Mouse (Mus musculus): ENCODE measurements around the gene Rasl10b. TPM values are rescaled to one million over a fixed set of nuclear protein-coding genes. Genes with fewer than 3 reads are reported as not detected.
A peak's percentile ranks its signal among the peaks of the same experiment; 100 is the strongest.

Rasl10b gene
- polyA plus RNA-seq, 1 experiment from 2014 or later, result 8.1 TPM

DNA sequence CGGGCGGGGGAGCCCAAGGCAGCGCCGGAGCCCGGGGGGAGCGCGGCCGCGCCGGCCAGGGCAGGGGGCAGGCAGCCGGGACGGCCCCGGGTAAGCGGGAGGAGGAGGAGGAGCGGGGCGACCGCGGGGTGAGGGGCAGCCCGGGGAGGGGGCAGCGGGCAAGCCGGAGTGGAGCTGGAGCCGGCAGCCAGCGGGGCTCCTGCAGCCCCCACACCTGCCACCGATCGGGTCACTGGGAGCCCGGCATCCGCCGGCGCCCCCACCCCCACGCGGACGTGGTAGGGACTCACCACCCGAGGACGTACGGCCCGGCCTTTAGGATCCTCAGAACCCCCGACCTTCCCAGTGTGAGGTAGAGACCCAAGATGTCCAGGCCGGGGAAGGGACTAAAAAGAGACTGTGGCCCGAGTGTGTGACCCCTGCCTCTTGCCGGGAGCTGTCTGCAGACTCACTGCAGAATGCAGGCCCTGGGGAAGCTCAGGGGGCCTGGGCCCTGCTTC lies 905 bp downstream of the Rasl10b start:
- under 1% methylated on average over 32 of the region's 40 CpGs for WGBS
- peak overlapping the region; percentile 93 for H3K27ac ChIP-seq

DNA sequence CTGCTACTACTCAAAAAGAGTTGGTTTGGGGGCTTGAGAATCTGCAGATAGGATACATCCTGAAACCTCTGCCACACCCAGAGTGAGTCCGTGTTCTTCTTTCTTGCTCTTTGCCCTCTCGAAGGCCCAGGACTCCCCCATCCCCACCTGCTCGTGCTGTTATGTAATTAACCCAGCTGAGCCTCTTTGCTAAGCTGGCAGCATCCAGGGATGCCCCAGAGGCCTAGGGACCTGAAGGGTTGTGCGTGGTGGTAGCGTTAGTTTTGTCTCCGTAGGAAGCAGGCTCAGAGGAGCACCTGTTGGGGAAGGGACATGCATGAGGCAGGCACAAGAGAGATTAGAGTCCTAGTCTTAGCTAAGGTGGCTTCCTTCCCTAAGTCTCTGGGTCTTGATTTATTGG lies 1.6 kb downstream of the Rasl10b start:
- peak; percentile 57 for DNase-seq (ENCODE audit: low spot score)
- Histone ChIP-seq H3K4me3 (peak overlapping the region; percentile 92), H3K27me3 (ENCODE audit: insufficient read depth, poor library complexity, severe bottlenecking) (peaks cover 24% of the 10 kb centered on the region), H3K36me3 (no peaks in the 10 kb centered on the region), H3K4me1 (peaks cover 50% of the 10 kb centered on the region), H3K27ac (peak overlapping the region; percentile 93; the same call in 1 of the 2 replicates), H3K9me3 (no peaks in the 10 kb centered on the region)
- 46% methylated on average over 6 of the region's 6 CpGs for WGBS

More for the DNA sequence above, 905 bp downstream of the Rasl10b start:
- peak overlapping the region; percentile 92 for H3K4me3 ChIP-seq
- peak; percentile 74 for DNase-seq (ENCODE audit: low spot score)
- H3K36me3 ChIP-seq, result no peaks in the 10 kb centered on the region
- peaks cover 54% of the 10 kb centered on the region for H3K4me1 ChIP-seq
- H3K9me3 ChIP-seq, result no peaks in the 10 kb centered on the region
- peaks cover 24% of the 10 kb centered on the region for H3K27me3 ChIP-seq (ENCODE audit: insufficient read depth, poor library complexity, severe bottlenecking)

DNA sequence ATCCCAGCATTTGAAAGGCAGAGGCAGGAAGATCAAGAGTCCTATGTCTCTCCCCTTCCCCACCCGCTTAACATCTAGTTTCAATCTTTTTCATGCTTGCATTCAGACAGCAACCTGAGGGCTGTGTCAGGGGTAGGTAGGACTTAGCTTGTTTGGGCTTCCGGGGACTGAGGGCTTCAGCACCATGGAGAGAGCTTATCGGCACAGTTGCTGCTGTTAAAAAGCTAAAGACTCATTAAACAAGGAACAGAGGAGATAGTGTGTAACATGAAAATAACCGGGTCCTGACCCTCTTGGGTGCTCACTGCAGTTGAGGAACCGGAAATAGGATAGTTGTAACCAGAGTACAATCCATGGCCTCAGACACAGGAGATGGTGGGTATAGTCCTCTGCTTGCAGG lies 8.1 kb downstream of the Rasl10b start:
- 7% methylated on average over 5 of the region's 5 CpGs for WGBS
- H3K4me3 ChIP-seq, result no peak overlapping the region
- peaks cover 59% of the 10 kb centered on the region for H3K27me3 ChIP-seq (ENCODE audit: insufficient read depth, poor library complexity, severe bottlenecking)

DNA sequence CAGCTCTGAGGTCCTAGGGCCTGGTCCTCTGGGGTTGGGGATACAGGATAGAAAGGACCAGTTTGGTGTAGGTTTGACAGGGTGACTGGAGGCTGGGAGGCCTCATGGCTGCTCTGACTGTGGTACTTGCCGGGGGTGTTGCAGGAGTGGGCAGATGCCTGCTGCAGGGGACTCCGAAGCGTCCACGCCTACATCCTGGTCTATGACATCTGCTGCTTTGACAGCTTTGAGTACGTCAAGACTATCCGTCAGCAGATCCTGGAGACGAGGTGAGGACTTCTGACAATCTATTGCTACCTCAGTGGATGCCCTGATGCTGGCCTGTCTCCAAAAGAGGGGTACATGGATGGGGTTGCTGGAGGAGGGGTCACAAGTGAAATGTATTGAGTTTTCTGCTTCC lies 8.8 kb downstream of the Rasl10b start:
- Histone ChIP-seq H3K27me3 (ENCODE audit: insufficient read depth, poor library complexity, severe bottlenecking) (peaks cover 57% of the 10 kb centered on the region), H3K4me3 (no peak overlapping the region), H3K9me3 (no peaks in the 10 kb centered on the region), H3K36me3 (no peaks in the 10 kb centered on the region), H3K4me1 (peaks cover 6% of the 10 kb centered on the region), H3K27ac (no peak overlapping the region)
- WGBS, result 75% methylated on average over 7 of the region's 7 CpGs
- DNase-seq (ENCODE audit: low spot score), result no peak

More for the DNA sequence above, 8.1 kb downstream of the Rasl10b start:
- H3K27ac ChIP-seq, result no peak overlapping the region
- DNase-seq (ENCODE audit: low spot score), result no peak
- H3K4me1 ChIP-seq, result peaks cover 6% of the 10 kb centered on the region
- no peaks in the 10 kb centered on the region for H3K36me3 ChIP-seq
- H3K9me3 ChIP-seq, result no peaks in the 10 kb centered on the region

DNA sequence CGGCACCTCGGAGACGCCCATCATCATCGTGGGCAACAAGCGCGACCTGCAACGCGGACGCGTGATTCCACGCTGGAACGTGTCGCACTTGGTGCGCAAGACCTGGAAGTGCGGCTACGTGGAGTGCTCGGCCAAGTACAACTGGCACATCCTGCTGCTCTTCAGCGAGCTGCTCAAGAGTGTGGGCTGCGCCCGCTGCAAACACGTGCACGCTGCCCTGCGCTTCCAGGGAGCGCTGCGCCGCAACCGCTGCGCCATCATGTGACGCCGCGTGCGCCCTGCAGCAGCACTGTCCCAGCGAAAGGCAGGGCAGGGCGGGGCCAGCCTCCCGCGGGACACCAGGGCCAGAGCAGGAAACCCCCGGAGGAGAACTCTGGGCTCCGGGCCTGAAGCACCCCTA lies 9.6 kb downstream of the Rasl10b start:
- no peaks in the 10 kb centered on the region for H3K36me3 ChIP-seq
- no peak for DNase-seq (ENCODE audit: low spot score)
- peak overlapping the region; percentile 34 for H3K4me3 ChIP-seq
- WGBS, result 6% methylated on average over 38 of the region's 38 CpGs
- H3K4me1 ChIP-seq, result peaks cover 6% of the 10 kb centered on the region
- H3K27me3 ChIP-seq (ENCODE audit: insufficient read depth, poor library complexity, severe bottlenecking), result peaks cover 52% of the 10 kb centered on the region
- H3K27ac ChIP-seq, result no peak overlapping the region
- no peaks in the 10 kb centered on the region for H3K9me3 ChIP-seq

DNA sequence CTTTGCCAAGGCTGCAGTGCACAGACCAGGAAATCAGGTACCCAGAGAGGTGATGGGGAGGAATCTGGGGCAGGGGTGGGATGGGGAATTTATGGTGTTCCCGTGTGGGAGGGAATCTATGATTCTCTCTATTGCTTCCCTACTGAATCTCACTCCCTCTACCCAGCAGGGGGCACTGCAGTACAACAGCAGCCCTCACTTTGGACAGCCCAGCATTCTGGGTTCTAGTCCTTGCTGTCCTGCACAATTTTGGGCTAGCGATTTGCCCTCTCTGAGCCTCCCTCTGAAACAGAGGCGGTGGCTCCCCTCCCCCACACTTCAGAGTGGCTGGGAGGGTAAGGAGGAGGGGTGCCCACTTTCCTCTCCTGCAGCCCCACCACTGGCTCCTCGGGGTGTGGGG lies 11.4 kb downstream of the Rasl10b start:
- Histone ChIP-seq H3K4me1 (peaks cover 6% of the 10 kb centered on the region), H3K36me3 (no peaks in the 10 kb centered on the region), H3K9me3 (no peaks in the 10 kb centered on the region), H3K27ac (no peak overlapping the region), H3K4me3 (no peak overlapping the region), H3K27me3 (ENCODE audit: insufficient read depth, poor library complexity, severe bottlenecking) (peaks cover 58% of the 10 kb centered on the region)
- WGBS, result 29% methylated on average over 4 of the region's 4 CpGs
- no peak for DNase-seq (ENCODE audit: low spot score)

DNA sequence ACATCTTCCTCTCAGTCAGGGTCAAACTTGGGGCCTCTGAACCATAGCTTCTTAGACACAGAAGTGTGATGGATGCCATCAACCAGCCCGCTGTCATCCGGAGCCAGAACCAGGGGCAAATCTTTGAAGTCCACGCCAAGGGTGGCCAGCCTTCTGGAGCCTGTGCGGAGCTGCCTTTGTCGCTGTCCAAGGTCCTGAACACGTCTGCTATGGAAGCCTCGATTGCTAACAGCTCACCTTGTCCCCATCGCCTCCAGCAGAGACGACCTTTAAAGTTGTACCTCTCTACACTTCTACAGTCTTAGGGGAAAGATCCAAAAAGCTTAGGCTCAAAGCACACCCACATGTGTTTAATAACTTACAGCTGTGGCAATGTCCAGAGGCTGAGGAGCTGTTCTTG lies 12.4 kb downstream of the Rasl10b start:
- Histone ChIP-seq H3K4me1 (peaks cover 6% of the 10 kb centered on the region), H3K27ac (no peak overlapping the region), H3K36me3 (no peaks in the 10 kb centered on the region), H3K9me3 (no peaks in the 10 kb centered on the region), H3K4me3 (no peak overlapping the region), H3K27me3 (ENCODE audit: insufficient read depth, poor library complexity, severe bottlenecking) (peaks cover 62% of the 10 kb centered on the region)
- 4% methylated on average over 9 of the region's 9 CpGs for WGBS
- peak; percentile 88 for DNase-seq (ENCODE audit: low spot score)

DNA sequence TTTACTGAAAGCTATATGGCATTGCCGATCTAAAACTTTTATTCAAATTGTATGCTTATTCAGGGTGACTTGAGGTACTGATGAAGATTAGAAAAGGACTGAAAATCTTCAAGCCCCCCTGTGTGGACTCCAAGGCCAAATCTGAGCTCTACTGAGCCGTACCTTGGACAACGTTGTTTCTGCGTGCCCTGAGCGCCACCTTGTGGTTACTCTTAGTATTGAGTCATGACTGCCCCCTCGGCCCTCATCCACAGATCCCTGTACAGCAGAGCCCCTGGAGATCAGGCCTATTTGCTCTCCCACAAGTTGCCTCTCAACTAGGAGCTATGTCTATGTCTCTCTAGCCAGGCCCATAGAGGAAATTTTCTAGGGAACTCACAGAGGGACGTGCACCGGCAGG lies 15.7 kb downstream of the Rasl10b start:
- H3K36me3 ChIP-seq, result no peaks in the 10 kb centered on the region
- H3K4me3 ChIP-seq, result no peak overlapping the region
- no peak overlapping the region for H3K27ac ChIP-seq
- WGBS, result 9% methylated on average over 8 of the region's 8 CpGs
- H3K9me3 ChIP-seq, result no peaks in the 10 kb centered on the region
- H3K27me3 ChIP-seq (ENCODE audit: insufficient read depth, poor library complexity, severe bottlenecking), result peaks cover 69% of the 10 kb centered on the region
- peaks cover 18% of the 10 kb centered on the region for H3K4me1 ChIP-seq
- no peak for DNase-seq (ENCODE audit: low spot score)

DNA sequence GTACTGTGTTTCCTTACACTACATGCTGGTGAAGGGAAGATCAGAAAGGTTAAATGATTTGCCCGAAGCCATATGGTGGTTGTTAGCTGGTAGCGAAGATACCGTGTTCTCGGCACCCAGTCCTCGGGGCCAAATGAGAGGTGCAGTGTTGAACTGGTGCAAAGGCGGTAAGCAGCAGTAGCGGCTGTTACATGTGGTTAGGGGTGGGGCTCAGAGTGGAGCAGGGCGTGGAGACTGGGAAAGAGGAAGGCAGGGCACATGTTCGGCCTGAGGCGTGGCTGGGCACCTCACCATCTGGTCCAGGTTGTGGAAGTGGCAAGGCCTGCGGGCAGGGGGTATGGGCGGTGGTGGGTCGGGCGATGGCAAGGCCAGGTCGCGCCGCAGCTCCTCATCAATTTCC lies 18.0 kb downstream of the Rasl10b start:
- Histone ChIP-seq H3K36me3 (no peaks in the 10 kb centered on the region), H3K9me3 (no peaks in the 10 kb centered on the region), H3K4me1 (peaks cover 32% of the 10 kb centered on the region), H3K4me3 (peak overlapping the region; percentile 45), H3K27ac (no peak overlapping the region), H3K27me3 (ENCODE audit: insufficient read depth, poor library complexity, severe bottlenecking) (peaks cover 56% of the 10 kb centered on the region)
- 25% methylated on average over 17 of the region's 17 CpGs for WGBS
- DNase-seq (ENCODE audit: low spot score), result no peak

DNA sequence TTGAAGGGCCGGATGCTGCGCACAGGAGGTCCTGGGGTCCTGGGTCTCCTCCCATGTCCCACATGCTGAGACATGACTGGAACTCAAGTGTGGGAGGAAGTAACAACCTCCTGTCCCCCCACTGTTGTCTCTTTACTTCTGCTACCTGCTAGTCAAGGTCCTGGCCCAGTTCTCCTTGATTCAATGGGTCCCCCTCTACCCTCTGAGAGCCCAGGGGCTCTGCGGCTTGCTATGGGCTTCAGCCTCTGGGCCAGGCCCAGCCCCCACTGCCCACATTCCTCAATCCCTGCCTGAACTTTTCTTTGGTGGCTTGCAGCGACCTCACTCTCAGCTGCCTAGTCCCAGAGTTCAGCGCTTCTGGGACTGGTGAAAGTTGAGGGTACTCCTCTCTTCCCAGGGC lies 20.4 kb downstream of the Rasl10b start, which contains the start of gene Gas2l2:
Gas2l2 (minus strand) TSS at position 101 of the 400 bp plus-strand sequence.
- H3K27me3 ChIP-seq (ENCODE audit: insufficient read depth, poor library complexity, severe bottlenecking), result peaks cover 46% of the 10 kb centered on the region
- peak within 1 kb of the TSS; percentile 37; the same call in 1 of the 2 replicates for H3K27ac ChIP-seq
- DNase-seq (ENCODE audit: low spot score), result no peak
- 47% methylated on average over 5 of the region's 5 CpGs for WGBS
- no peaks in the 10 kb centered on the region for H3K36me3 ChIP-seq
- peaks cover 39% of the 10 kb centered on the region for H3K4me1 ChIP-seq
- H3K4me3 ChIP-seq, result peak within 1 kb of the TSS; percentile 19; the same call in 1 of the 2 replicates
- H3K9me3 ChIP-seq, result no peaks in the 10 kb centered on the region

DNA sequence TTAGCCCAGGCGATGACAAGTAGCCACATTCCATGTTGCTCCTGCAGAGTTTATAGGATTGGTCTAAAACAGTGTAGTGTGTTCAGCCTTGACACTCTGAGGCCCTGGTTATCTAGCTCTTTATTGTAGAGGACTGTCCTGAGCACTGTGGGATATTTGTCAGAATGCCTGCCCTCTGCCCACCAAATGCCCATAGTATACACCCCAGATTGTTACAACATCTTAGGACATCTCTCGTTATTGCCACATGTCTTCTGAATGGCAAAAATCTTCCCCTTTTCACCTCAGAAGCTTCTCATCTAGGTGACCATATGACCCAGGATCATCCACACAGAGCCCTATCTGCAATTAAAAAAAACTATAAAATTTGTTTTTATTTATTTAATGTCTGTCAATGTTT lies 23.6 kb downstream of the Rasl10b start:
- Histone ChIP-seq H3K4me3 (no peak overlapping the region), H3K4me1 (peaks cover 32% of the 10 kb centered on the region), H3K9me3 (no peaks in the 10 kb centered on the region), H3K27ac (peak overlapping the region; percentile 62; the same call in 1 of the 2 replicates), H3K27me3 (ENCODE audit: insufficient read depth, poor library complexity, severe bottlenecking) (peaks cover 23% of the 10 kb centered on the region), H3K36me3 (no peaks in the 10 kb centered on the region)
- WGBS, result 53% methylated on average over 2 of the region's 2 CpGs
- no peak for DNase-seq (ENCODE audit: low spot score)

DNA sequence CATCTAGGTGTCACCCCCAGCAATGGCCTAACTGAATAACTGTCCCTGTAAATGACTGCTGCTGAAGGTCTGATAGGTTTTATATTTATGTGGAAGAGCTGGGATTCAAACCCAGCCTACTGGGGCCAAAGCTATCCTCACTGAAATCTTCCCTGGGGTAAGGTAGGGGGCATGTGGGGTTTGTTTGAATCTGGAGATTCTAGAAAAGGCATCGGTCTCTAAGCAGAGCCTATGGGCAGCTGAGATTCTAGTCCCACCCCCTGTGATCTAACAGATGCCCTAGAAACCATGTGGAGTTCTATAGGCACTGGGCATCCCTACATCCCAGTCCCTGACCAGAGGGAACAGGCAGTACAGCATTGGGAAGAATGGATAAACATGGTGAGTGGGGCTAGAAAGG lies 28.4 kb downstream of the Rasl10b start, which contains the start of gene 1700020L24Rik:
1700020L24Rik (plus strand) TSS at position 301 of the 400 bp plus-strand sequence.
- no peak for DNase-seq (ENCODE audit: low spot score)
- H3K4me1 ChIP-seq, result peaks cover 26% of the 10 kb centered on the region
- no peaks in the 10 kb centered on the region for H3K9me3 ChIP-seq
- no peak within 1 kb of the TSS for H3K4me3 ChIP-seq
- no peaks in the 10 kb centered on the region for H3K36me3 ChIP-seq
- H3K27ac ChIP-seq, result no peak within 1 kb of the TSS
- H3K27me3 ChIP-seq (ENCODE audit: insufficient read depth, poor library complexity, severe bottlenecking), result peaks cover 20% of the 10 kb centered on the region
- 79% methylated on average over 1 of the region's 1 CpGs for WGBS

DNA sequence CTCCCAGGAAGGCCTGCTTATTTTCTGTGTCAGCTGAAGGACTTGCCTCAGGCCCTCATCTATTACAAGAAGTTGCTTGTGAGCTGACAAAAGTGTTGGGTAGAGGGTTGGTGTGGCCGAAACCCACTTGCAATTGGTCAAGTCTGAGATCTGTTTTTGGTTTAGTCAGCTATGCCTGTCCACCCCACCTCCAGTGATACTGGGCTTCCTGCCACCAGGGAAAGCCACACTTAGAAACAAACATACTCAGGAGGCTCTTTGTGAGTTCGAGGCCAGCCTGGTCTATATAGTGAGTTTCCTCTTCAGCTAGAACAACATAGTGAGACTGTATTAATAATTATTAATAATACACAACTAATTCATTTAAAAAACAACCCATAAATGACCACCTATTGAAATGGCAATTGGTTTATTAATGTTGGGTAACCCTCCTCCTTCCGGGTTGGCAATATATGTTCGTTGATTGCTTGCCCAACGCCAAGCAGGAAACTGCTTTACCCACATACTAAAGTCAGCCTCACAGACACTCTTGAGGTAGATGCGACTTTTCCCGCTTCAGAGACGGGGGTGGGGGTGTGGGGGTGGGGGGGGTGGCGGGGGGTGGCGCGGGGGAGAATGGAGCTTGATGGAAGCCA lies 30.6 kb downstream of the Rasl10b start:
- H3K9me3 ChIP-seq, result no peaks in the 10 kb centered on the region
- peaks cover 41% of the 10 kb centered on the region for H3K27me3 ChIP-seq (ENCODE audit: insufficient read depth, poor library complexity, severe bottlenecking)
- no peaks in the 10 kb centered on the region for H3K36me3 ChIP-seq
- 32% methylated on average over 11 of the region's 11 CpGs for WGBS
- peaks cover 45% of the 10 kb centered on the region for H3K4me1 ChIP-seq
- H3K27ac ChIP-seq, result peak overlapping the region; percentile 87
- peak overlapping the region; percentile 78 for H3K4me3 ChIP-seq
- no peak for DNase-seq (ENCODE audit: low spot score)
